Mouse (Mus musculus) heart, embryonic 13.5 days (tissue): ENCODE measurements around the gene Nuak2. TPM values are rescaled to one million over a fixed set of nuclear protein-coding genes. Genes with fewer than 3 reads are reported as not detected.
A peak's percentile ranks its signal among the peaks of the same experiment; 100 is the strongest.

Source experiments
- ATAC-seq: fragments of 200-750 bp; cut with Nextera tagmentation; 2 replicates; pipeline ENCODE4 v1.8.0; 2017; ENCODE audit warnings: moderate TSS enrichment; ENCODE audit not compliant: insufficient number of reproducible peaks, low FRiP score, low TSS enrichment; ENCODE audit errors: extremely low read depth
- H3K27ac ChIP-seq: fragments of 300-500 bp; sonication (generic); replicated peaks from 2 replicates; pipeline ENCODE4 v1.5.1; 2015; ENCODE audit warnings: moderate library complexity, mild to moderate bottlenecking, inconsistent platforms
- H3K27me3 ChIP-seq: fragments of 300-500 bp; sonication (generic); replicated peaks from 2 replicates; pipeline ENCODE4 v1.6.1; 2015; ENCODE audit warnings: mild to moderate bottlenecking, inconsistent platforms
- H3K36me3 ChIP-seq: fragments of 300-500 bp; sonication (generic); 2 replicates; pipeline ENCODE4 v1.6.1; 2015; ENCODE audit warnings: mild to moderate bottlenecking, inconsistent platforms
- H3K4me1 ChIP-seq: fragments of 300-500 bp; sonication (generic); 2 replicates; pipeline ENCODE4 v1.6.1; 2015; ENCODE audit warnings: inconsistent platforms
- H3K4me2 ChIP-seq: fragments of 300-500 bp; sonication (generic); 2 replicates; pipeline ENCODE4 v1.6.1; 2015; ENCODE audit warnings: inconsistent platforms, mild to moderate bottlenecking, moderate library complexity
- H3K4me3 ChIP-seq: fragments of 300-500 bp; sonication (generic); 2 replicates; pipeline ENCODE4 v1.5.1; 2015; ENCODE audit warnings: moderate library complexity, mild to moderate bottlenecking, inconsistent platforms
- H3K9ac ChIP-seq: fragments of 300-500 bp; sonication (generic); 2 replicates; pipeline ENCODE4 v1.6.1; 2015; ENCODE audit warnings: inconsistent platforms, mild to moderate bottlenecking, moderate library complexity
- H3K9me3 ChIP-seq: fragments of 300-500 bp; sonication (generic); 2 replicates; pipeline ENCODE4 v1.6.1; 2016; ENCODE audit warnings: inconsistent platforms
- WGBS: fragments of 180-500 bp; shearing (Covaris S2); methylation state at CpG from one replicate; pipeline ENCODE4 v1.1.7; 2015; ENCODE audit warnings: mixed read lengths; 5-methylcytosine and 5-hydroxymethylcytosine counted together
- polyA plus RNA-seq: library from polyadenylated mRNA; unstranded; fragments of >200 nt; fragmentation: Nextera tagmentation; extraction: Ambion mirVana; gene quantifications from 2 replicates; pipeline ENCODE4 v1.2.1, GENCODE M21; 2015

Gene Nuak2
- polyA plus RNA-seq, 1 experiment from 2014 or later, result 2.0 TPM

DNA sequence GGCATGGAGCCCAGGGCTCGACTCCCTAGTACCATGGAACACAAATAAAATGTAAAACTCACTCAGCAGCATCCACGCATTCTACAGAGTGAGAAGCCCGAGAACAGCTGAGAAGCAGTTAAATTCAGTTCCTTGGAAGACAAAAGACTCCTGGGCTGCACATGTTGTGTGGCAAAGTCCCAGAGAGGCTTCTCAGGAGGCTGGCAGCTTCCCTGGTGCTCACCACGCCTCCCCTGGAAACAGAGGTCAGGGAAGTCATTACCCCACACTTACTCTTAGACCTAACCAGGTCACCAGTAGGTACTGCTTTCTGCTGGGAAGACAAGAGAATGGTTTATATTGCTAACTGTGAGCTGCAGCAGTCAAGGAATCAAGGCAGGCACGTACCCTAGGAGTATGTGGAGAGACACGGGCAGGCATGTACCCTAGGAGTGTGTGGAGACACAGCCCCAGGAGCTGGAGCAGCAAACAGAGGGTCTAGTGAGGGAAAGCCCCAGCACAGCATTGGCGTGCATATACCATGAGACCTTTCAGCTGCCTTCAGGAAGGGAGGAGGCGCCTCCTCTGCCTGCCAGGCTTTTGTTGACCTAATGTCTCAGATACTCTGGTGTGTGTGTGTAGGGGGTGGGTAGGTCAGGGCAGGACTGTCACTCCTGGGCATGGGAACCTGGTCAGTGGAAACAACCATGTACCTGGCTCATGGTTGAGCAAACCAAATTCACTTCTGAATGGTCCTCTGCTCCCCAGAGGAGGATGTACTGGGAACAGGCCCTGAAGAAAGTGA, 55.6 kb downstream of the Nuak2 start:
- Histone ChIP-seq H3K4me3 (no peak overlapping the region), H3K9me3 (no peaks in the 10 kb centered on the region), H3K27ac (peak overlapping the region; percentile 48), H3K27me3 (no peaks in the 10 kb centered on the region), H3K9ac (0 out of 2 replicates have a peak overlapping the region, but pooled peaks have one; percentile 24), H3K36me3 (peaks cover 17% of the 10 kb centered on the region; the same call in 1 of the 2 replicates), H3K4me1 (peaks cover 76% of the 10 kb centered on the region), H3K4me2 (peak overlapping the region; percentile 47)
- ATAC-seq, result no peak
- 71% methylated on average over 8 of the region's 8 CpGs for WGBS

- Histone ChIP-seq H3K4me3 (no peak overlapping the region), H3K36me3 (peaks cover 12% of the 10 kb centered on the region; the same call in 1 of the 2 replicates), H3K4me1 (peaks cover 83% of the 10 kb centered on the region), H3K9me3 (no peaks in the 10 kb centered on the region), H3K27me3 (no peaks in the 10 kb centered on the region), H3K4me2 (peak overlapping the region; percentile 47), H3K9ac (0 out of 2 replicates have a peak overlapping the region, but pooled peaks have one; percentile 24), H3K27ac (peak overlapping the region; percentile 76)
- no peak for ATAC-seq
- 85% methylated on average over 5 of the region's 5 CpGs for WGBS
Measured at GRCm38 (mm10) chr1:132372354-132372753, 56.4 kb downstream of the Nuak2 start.

- H3K36me3 ChIP-seq, result peaks cover 15% of the 10 kb centered on the region
- no peaks in the 10 kb centered on the region for H3K9me3 ChIP-seq
- H3K4me1 ChIP-seq, result peaks cover 84% of the 10 kb centered on the region
- no peaks in the 10 kb centered on the region for H3K27me3 ChIP-seq
- peak overlapping the region; percentile 47 for H3K4me2 ChIP-seq
- peak overlapping the region; percentile 76 for H3K27ac ChIP-seq
- H3K9ac ChIP-seq, result peak overlapping the region; percentile 58
- H3K4me3 ChIP-seq, result no peak overlapping the region
- 59% methylated on average over 6 of the region's 6 CpGs for WGBS
- ATAC-seq, result no peak
Measured at GRCm38 (mm10) chr1:132372896-132373534, 57.1 kb downstream of the Nuak2 start.

GRCm38 (mm10) chr1:132374140-132374872, 58.4 kb downstream of the Nuak2 start:
- peaks cover 79% of the 10 kb centered on the region for H3K4me1 ChIP-seq
- peak overlapping the region; percentile 6; the same call in 1 of the 2 replicates for H3K4me3 ChIP-seq

GRCm38 (mm10) chr1:132374873-132375244, 58.9 kb downstream of the Nuak2 start:
- 64% methylated on average over 3 of the region's 3 CpGs for WGBS
- peak overlapping the region; percentile 58 for H3K9ac ChIP-seq
- H3K4me2 ChIP-seq, result peak overlapping the region; percentile 47
- peak overlapping the region; percentile 7; the same call in 1 of the 2 replicates for H3K4me3 ChIP-seq
- ATAC-seq, result no peak
- H3K4me1 ChIP-seq, result peaks cover 79% of the 10 kb centered on the region
- H3K9me3 ChIP-seq, result no peaks in the 10 kb centered on the region
- H3K27ac ChIP-seq, result peak overlapping the region; percentile 76
- H3K36me3 ChIP-seq, result peaks cover 29% of the 10 kb centered on the region
- H3K27me3 ChIP-seq, result no peaks in the 10 kb centered on the region

More at GRCm38 (mm10) chr1:132374140-132374872, 58.4 kb downstream of the Nuak2 start:
- Histone ChIP-seq H3K27ac (peak overlapping the region; percentile 76), H3K36me3 (peaks cover 27% of the 10 kb centered on the region), H3K27me3 (no peaks in the 10 kb centered on the region), H3K4me2 (peak overlapping the region; percentile 47), H3K9me3 (no peaks in the 10 kb centered on the region), H3K9ac (peak overlapping the region; percentile 58)
- WGBS, result 19% methylated on average over 5 of the region's 5 CpGs
- peak; percentile 68 for ATAC-seq

GRCm38 (mm10) chr1:132375256-132375655, 59.3 kb downstream of the Nuak2 start:
- peak overlapping the region; percentile 7; the same call in 1 of the 2 replicates for H3K4me3 ChIP-seq
- WGBS, result 18% methylated on average over 4 of the region's 4 CpGs
- H3K27me3 ChIP-seq, result no peaks in the 10 kb centered on the region
- H3K9me3 ChIP-seq, result no peaks in the 10 kb centered on the region
- H3K36me3 ChIP-seq, result peaks cover 33% of the 10 kb centered on the region
- ATAC-seq, result no peak
- H3K4me1 ChIP-seq, result peaks cover 77% of the 10 kb centered on the region
- peak overlapping the region; percentile 76 for H3K27ac ChIP-seq
- peak overlapping the region; percentile 58 for H3K9ac ChIP-seq
- H3K4me2 ChIP-seq, result peak overlapping the region; percentile 47

- peak overlapping the region; percentile 47 for H3K4me2 ChIP-seq
- no peak overlapping the region for H3K4me3 ChIP-seq
- ATAC-seq, result no peak
- H3K27me3 ChIP-seq, result no peaks in the 10 kb centered on the region
- 64% methylated on average over 8 of the region's 8 CpGs for WGBS
- peaks cover 36% of the 10 kb centered on the region for H3K36me3 ChIP-seq
- peaks cover 66% of the 10 kb centered on the region for H3K4me1 ChIP-seq
- H3K27ac ChIP-seq, result peak overlapping the region; percentile 28; the same call in 1 of the 2 replicates
- no peaks in the 10 kb centered on the region for H3K9me3 ChIP-seq
- H3K9ac ChIP-seq, result peak overlapping the region; percentile 54
Measured at GRCm38 (mm10) chr1:132376211-132377054, 60.5 kb downstream of the Nuak2 start.

DNA sequence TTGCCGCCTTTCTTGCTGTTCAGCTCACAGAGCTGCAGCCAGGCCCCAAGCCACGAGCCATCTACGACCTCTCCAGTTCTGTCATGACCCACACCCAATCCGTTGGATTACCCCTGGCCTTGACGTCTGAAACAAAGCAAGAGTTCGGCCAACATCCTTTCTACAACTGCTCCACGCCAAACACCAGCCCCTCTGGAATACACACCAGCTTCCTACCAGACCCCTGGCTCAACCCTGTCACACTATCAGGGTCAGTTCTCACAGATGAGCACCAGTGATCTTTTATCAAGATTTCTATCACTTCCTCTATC, 61.1 kb downstream of the Nuak2 start:
- Histone ChIP-seq H3K4me3 (no peak overlapping the region), H3K9me3 (no peaks in the 10 kb centered on the region), H3K27ac (0 out of 2 replicates have a peak overlapping the region, but pooled peaks have one; percentile 28), H3K27me3 (no peaks in the 10 kb centered on the region), H3K36me3 (peaks cover 33% of the 10 kb centered on the region), H3K4me2 (peak overlapping the region; percentile 47), H3K9ac (peak overlapping the region; percentile 54), H3K4me1 (peaks cover 62% of the 10 kb centered on the region)
- no peak for ATAC-seq
- WGBS, result 45% methylated on average over 7 of the region's 7 CpGs

DNA sequence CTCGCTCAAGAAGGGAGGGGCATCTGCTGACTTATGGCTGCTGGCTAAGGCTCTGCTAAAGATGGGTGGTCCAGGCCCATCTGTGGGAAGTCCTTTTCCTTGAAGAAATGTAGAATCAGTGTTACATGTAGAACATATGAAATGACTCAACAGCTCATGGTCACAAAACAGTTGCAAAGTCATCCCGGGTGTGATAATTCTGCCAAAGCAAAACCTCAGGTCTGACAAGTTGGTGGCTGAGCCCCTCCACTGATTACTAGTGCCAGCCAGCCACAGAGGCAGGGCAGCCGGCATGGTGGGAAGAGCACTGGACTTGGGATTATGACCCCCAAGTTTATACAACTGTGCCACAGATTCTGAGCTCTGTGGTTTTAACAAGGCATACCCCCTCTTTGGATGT, 61.9 kb downstream of the Nuak2 start:
- Histone ChIP-seq H3K9me3 (no peaks in the 10 kb centered on the region), H3K9ac (0 out of 2 replicates have a peak overlapping the region, but pooled peaks have one; percentile 54), H3K4me1 (peaks cover 60% of the 10 kb centered on the region), H3K27me3 (no peaks in the 10 kb centered on the region), H3K27ac (0 out of 2 replicates have a peak overlapping the region, but pooled peaks have one; percentile 9), H3K4me2 (peak overlapping the region; percentile 47), H3K4me3 (no peak overlapping the region), H3K36me3 (peaks cover 33% of the 10 kb centered on the region)
- ATAC-seq, result no peak
- 85% methylated on average over 3 of the region's 3 CpGs for WGBS

- 86% methylated on average over 27 of the region's 27 CpGs for WGBS
- Histone ChIP-seq H3K4me2 (peak overlapping the region; percentile 39; the same call in 1 of the 2 replicates), H3K9ac (no peak overlapping the region), H3K27ac (no peak overlapping the region), H3K9me3 (no peaks in the 10 kb centered on the region), H3K36me3 (peaks cover 39% of the 10 kb centered on the region), H3K27me3 (no peaks in the 10 kb centered on the region), H3K4me3 (no peak overlapping the region), H3K4me1 (peaks cover 52% of the 10 kb centered on the region)
- no peak for ATAC-seq
Measured at GRCm38 (mm10) chr1:132380550-132381100, 64.7 kb downstream of the Nuak2 start.
